Mouse (Mus musculus) bone marrow, adult 2 months (tissue): Measurements from ENCODE around the gene Ttll12. TPM values are rescaled to one million over a fixed set of nuclear protein-coding genes. Genes with fewer than 3 reads are reported as not detected.

Experiments
- H3K27ac ChIP-seq: fragments of 200-500 bp; 2 replicates; pipeline ENCODE4 v1.5.1; 2012; ENCODE audit warnings: low read depth, mild to moderate bottlenecking, control low read depth, inconsistent platforms, low read length; ENCODE audit not compliant: control insufficient read depth, poor library complexity, insufficient read depth
- H3K4me1 ChIP-seq: fragments of 200-500 bp; 2 replicates; pipeline ENCODE4 v1.6.1; 2011; ENCODE audit warnings: low read length; ENCODE audit not compliant: control insufficient read depth, insufficient read depth
- H3K4me3 ChIP-seq: fragments of 200-500 bp; replicated peaks from 2 replicates; pipeline ENCODE3; 2011; ENCODE audit warnings: mild to moderate bottlenecking, low read depth, low read length, control low read depth; ENCODE audit not compliant: control insufficient read depth
- CTCF ChIP-seq: fragments of 200-500 bp; IDR thresholded peaks from 2 replicates; pipeline ENCODE4 v1.5.1; 2011; ENCODE audit warnings: low read length, control low read depth; ENCODE audit not compliant: control insufficient read depth, insufficient read depth
- POLR2A ChIP-seq: fragments of 200-500 bp; IDR thresholded peaks from 2 replicates; pipeline ENCODE4 v1.6.1; 2011; ENCODE audit warnings: low read depth, mild to moderate bottlenecking, control low read depth, low read length, borderline replicate concordance; ENCODE audit not compliant: control insufficient read depth
- WGBS: fragments of 180-500 bp; shearing (Covaris S2); methylation state at CpG from one replicate; pipeline ENCODE4 v1.1.7; 2018; 5-methylcytosine and 5-hydroxymethylcytosine counted together
- polyA plus RNA-seq: library from polyadenylated mRNA; stranded (reverse); fragments of >200 nt; gene quantifications from 2 replicates; pipeline ENCODE4 v1.2.4, GENCODE M21; 2011; ENCODE audit warnings: low replicate concordance; ENCODE audit not compliant: missing spikeins, insufficient read depth, insufficient read length

Gene Ttll12
- 18.6 and 19.8 TPM in 2 replicates for polyA plus RNA-seq

GRCm38 (mm10) chr15:83594513-83595363 is at the start of gene Ttll12:
Ttll12 (minus strand) TSS chr15:83595157.
- Histone ChIP-seq H3K4me3 (peak within 1 kb of the TSS; percentile 95), H3K27ac (peak within 1 kb of the TSS; percentile 99), H3K4me1 (no peaks in the 10 kb centered on the region)
- under 1% methylated on average over 68 of the region's 68 CpGs for WGBS
- TF ChIP-seq CTCF, result no peak
- TF ChIP-seq POLR2A, result peak; percentile 83; the same call in 1 of the 2 replicates

- no peak for TF ChIP-seq CTCF
- no peak for TF ChIP-seq POLR2A
- no peaks in the 10 kb centered on the region for H3K4me1 ChIP-seq
- WGBS, result 84% methylated on average over 6 of the region's 6 CpGs
- H3K4me3 ChIP-seq, result no peak overlapping the region
- no peak overlapping the region for H3K27ac ChIP-seq
These were observed 47.6 kb upstream of the Ttll12 start for GRCm38 (mm10) chr15:83642518-83642917.

GRCm38 (mm10) chr15:83640208-83640607 is 45.3 kb upstream of the Ttll12 start:
- TF ChIP-seq POLR2A (no peak), CTCF (no peak)
- H3K4me1 ChIP-seq, result no peaks in the 10 kb centered on the region
- 34% methylated on average over 4 of the region's 4 CpGs for WGBS
- no peak overlapping the region for H3K4me3 ChIP-seq
- H3K27ac ChIP-seq, result no peak overlapping the region

- 54% methylated on average over 3 of the region's 3 CpGs for WGBS
- Histone ChIP-seq H3K27ac (no peak overlapping the region), H3K4me1 (no peaks in the 10 kb centered on the region), H3K4me3 (no peak overlapping the region)
- TF ChIP-seq CTCF (no peak), POLR2A (no peak)
These were observed 44.2 kb upstream of the Ttll12 start for GRCm38 (mm10) chr15:83639160-83639559.

- TF ChIP-seq POLR2A (no peak), CTCF (no peak)
- no peaks in the 10 kb centered on the region for H3K4me1 ChIP-seq
- WGBS, result 77% methylated on average over 20 of the region's 20 CpGs
- H3K27ac ChIP-seq, result no peak overlapping the region
- H3K4me3 ChIP-seq, result no peak overlapping the region
These were observed 43.4 kb upstream of the Ttll12 start for GRCm38 (mm10) chr15:83638196-83638899.

- TF ChIP-seq CTCF (no peak), POLR2A (no peak)
- 72% methylated on average over 6 of the region's 6 CpGs for WGBS
- Histone ChIP-seq H3K4me3 (no peak overlapping the region), H3K27ac (no peak overlapping the region), H3K4me1 (no peaks in the 10 kb centered on the region)
These were observed 41.8 kb upstream of the Ttll12 start for GRCm38 (mm10) chr15:83636759-83637158.

GRCm38 (mm10) chr15:83635251-83635650 is 40.3 kb upstream of the Ttll12 start:
- Histone ChIP-seq H3K27ac (no peak overlapping the region), H3K4me3 (no peak overlapping the region), H3K4me1 (no peaks in the 10 kb centered on the region)
- 21% methylated on average over 3 of the region's 3 CpGs for WGBS
- TF ChIP-seq CTCF (no peak), POLR2A (no peak)

- H3K4me1 ChIP-seq, result no peaks in the 10 kb centered on the region
- TF ChIP-seq POLR2A (no peak), CTCF (peak; percentile 25; the same call in 1 of the 2 replicates)
- WGBS, result 3% methylated on average over 1 of the region's 1 CpGs
- no peak overlapping the region for H3K4me3 ChIP-seq
- no peak overlapping the region for H3K27ac ChIP-seq
These were observed 39.1 kb upstream of the Ttll12 start for GRCm38 (mm10) chr15:83634076-83634475.
